Mouse (Mus musculus) lung, postnatal 0 days (tissue): ENCODE measurements around the gene B2m. TPM values are rescaled to one million over a fixed set of nuclear protein-coding genes. Genes with fewer than 3 reads are reported as not detected.

Source experiments
- ATAC-seq: fragments of 200-750 bp; cut with Nextera tagmentation; 2 replicates; pipeline ENCODE4 v1.8.0; 2017; ENCODE audit warnings: moderate library complexity
- DNase-seq: peaks from one replicate; pipeline ENCODE4 v3.0.0-alpha.2; 2016; ENCODE audit warnings: low spot score
- H3K27ac ChIP-seq: fragments of 300-500 bp; sonication (generic); 2 replicates; pipeline ENCODE4 v1.5.1; 2014; ENCODE audit warnings: antibody characterized with exemption, mild to moderate bottlenecking, low read length, mixed read lengths
- H3K27me3 ChIP-seq: fragments of 300-500 bp; sonication (generic); replicated peaks from 2 replicates; pipeline ENCODE4 v1.6.1; 2014; ENCODE audit warnings: low read length, mixed read lengths; ENCODE audit not compliant: insufficient read depth
- H3K36me3 ChIP-seq: fragments of 300-500 bp; sonication (generic); 2 replicates; pipeline ENCODE4 v1.6.1; 2014; ENCODE audit warnings: low read length, mixed read lengths; ENCODE audit not compliant: insufficient read depth
- H3K4me1 ChIP-seq: fragments of 300-500 bp; sonication (generic); 2 replicates; pipeline ENCODE4 v1.6.1; 2014; ENCODE audit warnings: antibody characterized with exemption, low read depth, low read length, mixed read lengths; ENCODE audit not compliant: insufficient read depth
- H3K4me2 ChIP-seq: fragments of 300-500 bp; sonication (generic); replicated peaks from 2 replicates; pipeline ENCODE4 v1.6.1; 2014; ENCODE audit warnings: low read depth, mild to moderate bottlenecking, low read length, moderate library complexity, mixed read lengths
- H3K4me3 ChIP-seq: fragments of 300-500 bp; sonication (generic); 2 replicates; pipeline ENCODE4 v1.5.1; 2014; ENCODE audit warnings: low read depth, low read length
- H3K9ac ChIP-seq: fragments of 300-500 bp; sonication (generic); replicated peaks from 2 replicates; pipeline ENCODE4 v1.6.1; 2014; ENCODE audit warnings: low read depth, mild to moderate bottlenecking
- H3K9me3 ChIP-seq: fragments of 300-500 bp; sonication (generic); 2 replicates; pipeline ENCODE4 v1.6.1; 2016; ENCODE audit warnings: low read length, mixed read lengths
- CTCF ChIP-seq: IDR thresholded peaks from 2 replicates; pipeline ENCODE4 v1.5.1; 2016; ENCODE audit warnings: antibody characterized with exemption, mild to moderate bottlenecking
- EP300 ChIP-seq: IDR thresholded peaks from 2 replicates; pipeline ENCODE4 v1.6.1; 2016; ENCODE audit warnings: antibody characterized with exemption, mild to moderate bottlenecking, control low read depth
- WGBS: fragments of 180-500 bp; shearing (Covaris S2); extraction: QIAGEN DNeasy Blood & Tissue Kit; methylation state at CpG from one replicate; pipeline ENCODE4 v1.1.7; 2014; 5-methylcytosine and 5-hydroxymethylcytosine counted together
- polyA plus RNA-seq: library from polyadenylated mRNA; unstranded; fragments of >200 nt; fragmentation: Nextera tagmentation; extraction: Ambion mirVana; gene quantifications from 2 replicates; pipeline ENCODE4 v1.2.1, GENCODE M21; 2015

The B2m gene
- polyA plus RNA-seq, 1 experiment from 2014 or later: 745 TPM

GRCm38 (mm10) chr2:122172188-122172587 is 24.7 kb downstream of the B2m start:
- no peaks in the 10 kb centered on the region for H3K4me1 ChIP-seq
- no peaks in the 10 kb centered on the region for H3K36me3 ChIP-seq
- 85% methylated on average over 2 of the region's 2 CpGs for WGBS
- H3K4me3 ChIP-seq: no peak overlapping the region
- ATAC-seq (no peak), DNase-seq (no peak)
- TF ChIP-seq CTCF: no peak
- TF ChIP-seq EP300: no peak
- H3K27ac ChIP-seq: no peak overlapping the region
- no peak overlapping the region for H3K9ac ChIP-seq
- no peaks in the 10 kb centered on the region for H3K9me3 ChIP-seq
- no peak overlapping the region for H3K4me2 ChIP-seq
- no peaks in the 10 kb centered on the region for H3K27me3 ChIP-seq

GRCm38 (mm10) chr2:122180051-122180822 is 32.8 kb downstream of the B2m start:
- H3K4me2 ChIP-seq: no peak overlapping the region
- ATAC-seq (no peak), DNase-seq (no peak)
- H3K9me3 ChIP-seq: no peaks in the 10 kb centered on the region
- no peak overlapping the region for H3K9ac ChIP-seq
- no peaks in the 10 kb centered on the region for H3K36me3 ChIP-seq
- H3K4me3 ChIP-seq: no peak overlapping the region
- 60% methylated on average over 8 of the region's 8 CpGs for WGBS
- no peak overlapping the region for H3K27ac ChIP-seq
- no peaks in the 10 kb centered on the region for H3K27me3 ChIP-seq
- H3K4me1 ChIP-seq: no peaks in the 10 kb centered on the region
- TF ChIP-seq EP300 (no peak), CTCF (no peak)

- H3K9ac ChIP-seq: no peak overlapping the region
- no peaks in the 10 kb centered on the region for H3K4me1 ChIP-seq
- no peaks in the 10 kb centered on the region for H3K9me3 ChIP-seq
- H3K36me3 ChIP-seq: no peaks in the 10 kb centered on the region
- 72% methylated on average over 4 of the region's 4 CpGs for WGBS
- H3K4me2 ChIP-seq: no peak overlapping the region
- TF ChIP-seq CTCF (no peak), EP300 (no peak)
- H3K27ac ChIP-seq: no peak overlapping the region
- no peak for ATAC-seq
- H3K27me3 ChIP-seq: no peaks in the 10 kb centered on the region
- no peak for DNase-seq
- H3K4me3 ChIP-seq: no peak overlapping the region
Observed at GRCm38 (mm10) chr2:122185086-122185485, 37.6 kb downstream of the B2m start.

- Histone ChIP-seq H3K4me1 (no peaks in the 10 kb centered on the region), H3K27me3 (no peaks in the 10 kb centered on the region), H3K9me3 (no peaks in the 10 kb centered on the region), H3K9ac (no peak within 1 kb of the TSS), H3K36me3 (no peaks in the 10 kb centered on the region), H3K4me3 (no peak within 1 kb of the TSS), H3K27ac (no peak within 1 kb of the TSS), H3K4me2 (no peak within 1 kb of the TSS)
- 81% methylated on average over 17 of the region's 17 CpGs for WGBS
- ATAC-seq (no peak), DNase-seq (no peak)
- TF ChIP-seq EP300 (no peak), CTCF (no peak)
Observed at GRCm38 (mm10) chr2:122186106-122186505, 38.6 kb downstream of the B2m start, which contains the start of the genes Patl2 and Terb2. Gene Patl2, minus strand, starts transcription at chr2:122186189. Gene Terb2, plus strand, starts transcription at chr2:122186272.

- no peak overlapping the region for H3K4me3 ChIP-seq
- no peaks in the 10 kb centered on the region for H3K9me3 ChIP-seq
- H3K4me2 ChIP-seq: no peak overlapping the region
- no peaks in the 10 kb centered on the region for H3K27me3 ChIP-seq
- H3K36me3 ChIP-seq: no peaks in the 10 kb centered on the region
- TF ChIP-seq CTCF (no peak), EP300 (no peak)
- no peaks in the 10 kb centered on the region for H3K4me1 ChIP-seq
- WGBS: 95% methylated on average over 3 of the region's 3 CpGs
- no peak overlapping the region for H3K9ac ChIP-seq
- ATAC-seq (no peak), DNase-seq (no peak)
- no peak overlapping the region for H3K27ac ChIP-seq
Observed at GRCm38 (mm10) chr2:122186751-122187150, 39.3 kb downstream of the B2m start.

- no peak overlapping the region for H3K9ac ChIP-seq
- no peak overlapping the region for H3K27ac ChIP-seq
- no peak overlapping the region for H3K4me3 ChIP-seq
- DNase-seq (no peak), ATAC-seq (no peak)
- H3K4me1 ChIP-seq: no peaks in the 10 kb centered on the region
- no peaks in the 10 kb centered on the region for H3K36me3 ChIP-seq
- WGBS: 61% methylated on average over 3 of the region's 3 CpGs
- H3K9me3 ChIP-seq: no peaks in the 10 kb centered on the region
- H3K4me2 ChIP-seq: no peak overlapping the region
- H3K27me3 ChIP-seq: no peaks in the 10 kb centered on the region
- TF ChIP-seq EP300: no peak
- no peak for TF ChIP-seq CTCF
Observed at GRCm38 (mm10) chr2:122191849-122192248, 44.4 kb downstream of the B2m start.
